Mouse (Mus musculus): ENCODE measurements around the gene Olfr177. TPM values are rescaled to one million over a fixed set of nuclear protein-coding genes. Genes with fewer than 3 reads are reported as not detected.

The Olfr177 gene
- not detected for total RNA-seq (2021)

DNA sequence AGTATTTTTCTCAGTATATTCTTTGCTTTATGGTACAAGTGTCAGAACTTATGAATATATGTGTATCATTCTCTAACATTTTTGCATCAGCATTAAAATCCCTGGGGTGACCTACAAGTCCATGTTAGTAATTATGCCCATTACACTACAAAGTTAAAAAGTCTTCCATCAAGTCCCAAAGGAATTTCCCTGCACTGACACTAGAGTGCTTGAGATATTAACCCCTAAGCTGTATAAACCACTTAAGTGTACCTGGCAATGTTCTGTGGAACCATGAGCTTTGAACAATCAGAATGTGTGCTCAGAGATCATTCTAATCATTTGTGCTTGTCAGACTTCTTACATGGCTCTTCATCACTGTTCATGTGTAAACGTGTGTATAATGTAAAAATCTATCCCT, at the start of gene Olfr177:
TSS of gene Olfr177 (minus strand) at position 101 of the 400 bp plus-strand sequence.
- no peak for DNase-seq

GRCm38 (mm10) chr16:58891963-58892362, 17.4 kb upstream of the Olfr177 start, which contains the start of gene Olfr178:
Olfr178 (minus strand) TSS chr16:58892063.
- intact Hi-C loops (cut with DNase I), result no loop called here
- no peak for DNase-seq

More for the DNA sequence above, at the start of gene Olfr177:
- intact Hi-C loops (cut with DNase I), result no loop called here

GRCm38 (mm10) chr16:58884416-58884815, 9.8 kb upstream of the Olfr177 start:
- intact Hi-C loops (cut with DNase I), result no loop called here
- DNase-seq, result no peak

DNA sequence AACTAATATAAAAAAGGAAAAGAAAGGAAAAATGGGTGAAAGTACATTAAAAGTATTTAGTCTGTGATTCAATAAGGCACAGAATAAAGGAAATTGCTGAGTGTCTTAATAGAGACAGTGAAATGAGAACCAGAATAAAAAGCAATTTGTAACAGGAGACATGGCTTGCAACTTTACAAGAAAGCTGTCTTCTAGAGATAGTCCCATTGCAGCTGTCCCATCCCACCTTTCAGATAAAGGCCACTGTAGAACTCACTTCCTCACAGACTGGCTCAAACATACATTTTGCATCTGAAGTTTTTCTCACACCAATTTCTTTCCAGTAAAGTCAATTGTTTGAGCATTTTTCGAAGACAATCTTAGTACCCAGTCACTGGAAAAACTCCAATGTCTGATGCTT, 13.1 kb downstream of the Olfr177 start:
- intact Hi-C loops (cut with DNase I), result no loop called here
- DNase-seq, result no peak

DNA sequence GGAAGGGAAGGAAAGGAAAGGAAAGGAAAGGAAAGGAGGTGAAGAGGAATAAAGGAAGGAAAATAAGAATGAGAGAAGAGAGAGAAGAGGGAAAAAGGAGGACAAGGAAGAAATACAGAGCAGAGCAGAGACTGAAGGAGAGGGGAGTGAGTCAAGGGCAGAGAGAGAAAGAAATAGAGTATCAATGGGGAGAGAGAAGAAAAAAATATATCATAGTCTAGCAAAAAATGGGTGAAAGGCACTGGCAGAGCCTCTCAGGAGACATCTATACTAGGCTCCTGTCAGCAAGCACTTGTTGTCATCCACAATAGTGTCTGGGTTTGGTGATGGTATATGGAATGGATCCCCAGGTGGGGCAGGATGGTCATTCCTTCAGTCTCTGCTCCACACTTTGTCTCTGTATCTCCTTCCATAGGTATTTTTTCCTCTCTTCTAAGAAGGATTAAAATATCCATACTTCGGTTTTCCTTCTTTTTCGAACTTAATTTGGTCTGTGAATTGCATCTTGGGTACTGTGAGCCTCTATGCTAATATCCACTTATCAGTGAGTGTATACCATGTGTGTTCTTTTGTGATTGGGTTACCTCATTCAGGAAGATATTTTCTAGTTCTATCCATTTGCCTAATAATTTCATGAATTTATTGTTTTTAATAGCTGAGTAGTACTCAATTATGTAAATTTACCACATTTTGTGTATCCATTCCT, 14.4 kb downstream of the Olfr177 start:
- DNase-seq, result no peak
- intact Hi-C loops (cut with DNase I), result no loop called here

DNA sequence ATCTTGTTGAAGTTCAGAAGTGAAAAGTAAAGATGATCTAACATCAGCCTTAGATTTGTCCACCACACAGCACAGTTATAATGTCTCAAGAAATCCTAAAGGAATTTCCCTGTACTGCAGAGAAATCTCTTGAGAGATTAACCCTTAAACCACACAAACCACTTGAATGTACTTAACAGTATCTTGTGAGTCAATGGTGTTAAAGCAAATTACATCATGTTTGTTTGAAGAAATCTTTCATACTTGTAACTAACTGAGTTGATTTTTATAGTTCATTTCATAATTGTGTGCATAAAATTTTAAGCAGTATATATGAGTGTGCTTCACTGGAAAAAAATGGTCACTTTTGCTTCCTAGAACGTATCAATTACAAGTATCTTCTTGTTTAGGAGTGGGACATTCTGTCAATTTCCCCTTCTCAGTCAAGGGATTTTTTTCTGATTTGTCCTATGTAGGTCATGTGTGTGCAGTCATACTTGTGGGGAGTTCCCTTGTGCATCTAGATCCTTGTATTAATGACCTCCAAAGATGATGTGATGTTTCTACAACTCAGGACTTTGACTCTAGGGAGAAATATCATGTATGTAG, 47.7 kb downstream of the Olfr177 start, which contains the start of gene Olfr175-ps1:
TSS of gene Olfr175-ps1 (minus strand) at position 51 of the 588 bp plus-strand sequence.
- no peak for DNase-seq
- intact Hi-C loops (cut with DNase I), result no loop called here

Other genes starting within 250 kb of the Olfr177 start
- not detected for gene E330017A01Rik, start 236.0 kb downstream of the Olfr177 start, total RNA-seq (2021)
- 10 to 100 TPM; 39.8 to 40.0 TPM for gene Cpox, start 204.5 kb downstream of the Olfr177 start, total RNA-seq (2021)
- not detected for gene Gpr15, start 155.7 kb downstream of the Olfr177 start, total RNA-seq (2021)
- 10 to 100 TPM; 51.7 to 51.9 TPM for gene Cldnd1, start 146.9 kb downstream of the Olfr177 start, total RNA-seq (2021)
- not detected for gene Olfr172, start 111.6 kb downstream of the Olfr177 start, total RNA-seq (2021)
- not detected for gene Olfr173, start 74.5 kb downstream of the Olfr177 start, total RNA-seq (2021)
- gene Olfr175-ps1, start 48.0 kb downstream of the Olfr177 start, total RNA-seq (2021), result not detected
- gene Olfr178, start 17.3 kb upstream of the Olfr177 start, total RNA-seq (2021), result not detected
- not detected for gene Olfr181, start 54.0 kb upstream of the Olfr177 start, total RNA-seq (2021)
- not detected for gene Olfr180, start 54.6 kb upstream of the Olfr177 start, total RNA-seq (2021)
- not detected for gene Olfr183, start 120.6 kb upstream of the Olfr177 start, total RNA-seq (2021)
- gene Olfr186, start 155.5 kb upstream of the Olfr177 start, total RNA-seq (2021), result not detected
- not detected for gene Olfr187, start 165.0 kb upstream of the Olfr177 start, total RNA-seq (2021)
- not detected for gene Olfr190, start 203.2 kb upstream of the Olfr177 start, total RNA-seq (2021)
- not detected for gene Olfr191, start 215.1 kb upstream of the Olfr177 start, total RNA-seq (2021)
- not detected for gene Olfr193, start 237.1 kb upstream of the Olfr177 start, total RNA-seq (2021)
- gene Olfr194, start 246.3 kb upstream of the Olfr177 start, total RNA-seq (2021), result not detected

Measured in heart, postnatal 36 days (tissue).